Mouse (Mus musculus) adrenal gland, postnatal 36 days (tissue): Measurements from ENCODE around the gene C530008M17Rik. TPM values are rescaled to one million over a fixed set of nuclear protein-coding genes. Genes with fewer than 3 reads are reported as not detected.
A peak's percentile ranks its signal among the peaks of the same experiment; 100 is the strongest.

Source experiments
- DNase-seq, 2 experiments: peaks; one replicate each; pipeline ENCODE4 v3.0.0; 2021; ENCODE audit warnings: mixed read lengths in 1 of 2
- long read RNA-seq, 2 experiments: library from polyadenylated mRNA; stranded (forward); transcript quantifications; one replicate each; pipeline ENCODE4 v2.0.0; 2021; ENCODE audit warnings: borderline sequencing depth in 2 of 2
- total RNA-seq, 2 experiments: library from RNA; stranded (reverse); gene quantifications; 2 replicates each; pipeline ENCODE4 v1.2.3; 2021

Gene C530008M17Rik
- total RNA-seq: 10 to 100 TPM in 1 of 2 experiments, 1 to 10 TPM in 1; 6.4 to 15.6 TPM
- long read RNA-seq, experiment 1, partial matches to known transcripts: 1 of 1 reads
- long read RNA-seq, experiment 1, other reads (novel, unspliced or antisense): 0 of 1 reads
- long read RNA-seq, experiment 2: 0 reads

- DNase-seq: no peak
Measured at GRCm38 (mm10) chr5:76656212-76656611, at the start of gene C530008M17Rik. TSS of gene C530008M17Rik (plus strand) at chr5:76656512.

GRCm38 (mm10) chr5:76609702-76610370 is 46.5 kb upstream of the C530008M17Rik start:
- DNase-seq: no peak

GRCm38 (mm10) chr5:76612867-76613499 is 43.3 kb upstream of the C530008M17Rik start:
- DNase-seq: no peak

DNA sequence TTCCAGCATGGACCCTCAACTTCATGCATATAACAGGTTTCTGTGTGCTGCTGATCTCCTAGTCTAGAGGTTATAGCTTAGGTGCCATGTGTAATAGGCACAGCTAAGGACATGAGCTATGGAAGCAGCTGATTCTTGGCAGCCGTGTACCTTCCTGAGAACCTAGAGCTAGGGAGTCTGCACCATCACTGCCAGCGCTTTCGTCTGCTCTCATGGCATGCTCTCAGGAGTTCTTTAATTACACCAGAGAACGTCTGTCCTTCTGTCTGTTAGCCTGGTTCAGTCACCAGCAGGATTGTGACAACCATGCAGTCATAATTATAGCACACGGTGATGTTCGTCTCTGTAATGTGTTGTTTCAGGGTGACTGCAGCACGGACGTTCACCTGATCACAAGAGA is 41.0 kb upstream of the C530008M17Rik start:
- DNase-seq: no peak

DNA sequence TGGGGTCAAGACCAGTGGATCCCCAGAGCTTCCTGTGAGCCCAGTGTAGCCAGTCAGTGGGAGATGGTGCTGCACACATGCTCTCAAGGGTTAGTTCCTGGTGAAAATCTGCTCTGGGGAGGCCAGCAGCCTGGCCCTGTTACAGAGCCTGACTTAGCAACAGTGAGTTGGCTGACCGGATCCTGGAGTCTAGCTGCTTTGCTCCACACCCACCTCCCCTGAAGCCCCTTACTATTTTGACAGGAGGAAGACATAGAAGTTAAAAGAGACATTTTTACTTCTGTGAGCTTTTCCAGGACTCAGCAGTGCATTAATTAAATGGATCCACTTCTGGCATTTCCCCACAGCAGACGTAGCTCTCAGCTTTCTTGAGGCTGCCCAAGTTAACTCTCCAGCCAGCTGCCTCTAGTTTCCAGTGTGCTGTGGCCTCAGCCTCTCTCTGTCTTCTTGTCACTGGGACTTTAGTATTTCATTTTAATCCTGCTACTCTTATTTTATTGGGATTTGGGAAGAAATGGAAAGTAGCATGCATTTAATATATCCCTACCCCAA is 40.0 kb upstream of the C530008M17Rik start:
- DNase-seq: no peak

GRCm38 (mm10) chr5:76618750-76619149 is 37.6 kb upstream of the C530008M17Rik start:
- DNase-seq: no peak

- DNase-seq: no peak
Measured at GRCm38 (mm10) chr5:76623759-76624158, 32.6 kb upstream of the C530008M17Rik start.

DNA sequence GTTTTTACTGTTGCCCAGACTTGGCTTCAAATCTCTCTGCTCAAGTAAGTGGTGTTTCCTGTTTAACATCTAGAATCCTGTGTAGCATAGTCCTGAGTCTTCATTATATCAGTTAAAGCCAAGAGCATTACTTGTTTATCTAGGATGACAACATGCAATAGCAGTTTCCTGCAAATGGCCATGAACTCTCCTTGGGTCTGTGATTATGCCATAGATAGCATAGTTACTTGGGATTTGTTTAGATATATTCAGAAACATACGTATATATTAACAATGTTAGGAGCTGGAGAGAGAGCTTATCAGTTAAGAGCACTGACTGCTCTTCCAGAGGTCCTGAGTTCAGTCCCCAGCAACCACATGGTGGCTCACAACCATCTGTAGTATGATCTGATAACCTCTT is 28.5 kb upstream of the C530008M17Rik start:
- no peak for DNase-seq

DNA sequence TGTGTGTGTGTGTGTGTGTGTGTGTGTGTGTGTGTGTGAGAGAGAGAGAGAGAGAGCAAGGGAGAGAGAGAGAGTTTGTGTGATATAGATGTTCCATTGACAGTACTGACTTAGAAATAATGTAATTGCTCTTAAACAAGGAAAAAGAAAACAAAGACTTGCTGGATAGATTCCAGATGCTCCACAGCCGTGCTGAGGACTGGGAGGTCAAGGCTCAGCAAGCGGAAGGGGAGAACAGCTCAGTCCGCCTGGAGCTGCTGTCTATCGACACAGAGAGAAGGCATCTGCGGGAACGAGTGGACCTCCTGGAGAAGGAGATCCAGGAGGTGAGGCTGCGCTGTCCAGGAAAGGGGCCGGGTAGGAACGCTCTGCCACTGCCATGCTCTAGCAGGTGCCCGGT is 22.3 kb upstream of the C530008M17Rik start:
- DNase-seq: peak; percentile 2 to 18

- DNase-seq: peak; percentile 6 to 16
Measured at GRCm38 (mm10) chr5:76635592-76635991, 20.7 kb upstream of the C530008M17Rik start.

- DNase-seq: no peak
Measured at GRCm38 (mm10) chr5:76642076-76642475, 14.2 kb upstream of the C530008M17Rik start.

DNA sequence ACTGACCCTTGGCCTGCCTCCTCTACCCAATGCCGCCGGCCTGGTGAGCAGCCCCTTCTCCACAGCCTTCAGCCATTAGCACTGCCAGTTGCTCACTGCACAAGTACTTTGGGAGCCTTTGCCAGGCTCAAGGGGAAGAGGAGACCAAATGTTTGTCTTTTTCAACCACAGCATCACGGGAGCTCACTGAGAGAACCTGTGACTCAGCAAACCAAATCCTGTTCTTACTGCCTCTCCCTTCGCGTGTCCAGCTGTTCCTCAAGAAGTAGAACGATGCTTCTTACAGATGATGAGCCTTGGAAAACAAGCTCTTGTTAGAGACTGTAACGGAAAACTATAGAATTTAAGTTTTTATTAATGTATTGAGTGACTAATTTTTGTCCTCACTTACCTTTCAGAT is 12.1 kb upstream of the C530008M17Rik start:
- DNase-seq: no peak

- DNase-seq: no peak
Measured at GRCm38 (mm10) chr5:76645091-76645868, 11.0 kb upstream of the C530008M17Rik start.

DNA sequence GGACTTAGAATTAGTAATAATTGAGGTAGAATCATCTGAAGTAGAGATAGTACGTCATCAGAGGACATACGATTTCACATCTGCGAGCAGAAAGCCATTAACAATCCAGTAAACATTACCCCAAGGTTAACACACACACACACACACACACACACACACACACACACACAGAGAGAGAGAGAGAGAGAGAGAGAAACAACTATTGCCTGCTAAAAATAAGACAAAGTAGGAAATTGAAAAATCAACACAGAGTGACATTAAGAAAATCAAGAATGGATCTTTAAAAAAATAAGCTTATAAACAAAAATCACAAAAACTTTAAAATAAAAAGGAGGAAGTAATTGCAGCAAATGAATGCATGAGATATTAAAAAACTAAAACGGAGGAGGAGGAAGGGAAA is 6.4 kb upstream of the C530008M17Rik start:
- DNase-seq: no peak

GRCm38 (mm10) chr5:76651151-76651725 is 5.1 kb upstream of the C530008M17Rik start:
- DNase-seq: no peak

- peak; percentile 84 to 85 for DNase-seq
Measured at GRCm38 (mm10) chr5:76657245-76658083, 1.2 kb downstream of the C530008M17Rik start.

- DNase-seq: peak; percentile 41 to 57
Measured at GRCm38 (mm10) chr5:76658084-76658934, 2.0 kb downstream of the C530008M17Rik start.

- DNase-seq: no peak
Measured at GRCm38 (mm10) chr5:76659958-76660635, 3.8 kb downstream of the C530008M17Rik start.

DNA sequence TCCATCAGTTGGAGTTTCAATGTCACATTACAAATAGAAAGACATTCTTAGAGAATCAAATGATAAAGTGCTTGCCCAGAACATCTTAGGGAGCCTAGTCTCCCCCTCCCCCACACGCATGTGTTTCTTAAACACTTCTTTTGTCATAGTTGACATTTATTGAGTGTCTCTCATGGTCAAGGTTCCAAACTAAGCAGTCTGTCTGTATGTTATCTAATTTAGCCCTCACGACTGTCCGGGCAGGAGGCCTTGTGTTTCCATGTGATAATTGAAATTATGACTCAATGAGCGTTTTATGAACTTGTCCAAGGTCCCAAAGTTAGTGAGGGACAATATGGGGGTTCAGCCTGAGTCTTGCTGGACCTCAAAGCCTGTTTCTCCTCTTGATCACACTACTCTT is 5.0 kb downstream of the C530008M17Rik start:
- DNase-seq: peak in 1 of 2 experiments; percentile 24

DNA sequence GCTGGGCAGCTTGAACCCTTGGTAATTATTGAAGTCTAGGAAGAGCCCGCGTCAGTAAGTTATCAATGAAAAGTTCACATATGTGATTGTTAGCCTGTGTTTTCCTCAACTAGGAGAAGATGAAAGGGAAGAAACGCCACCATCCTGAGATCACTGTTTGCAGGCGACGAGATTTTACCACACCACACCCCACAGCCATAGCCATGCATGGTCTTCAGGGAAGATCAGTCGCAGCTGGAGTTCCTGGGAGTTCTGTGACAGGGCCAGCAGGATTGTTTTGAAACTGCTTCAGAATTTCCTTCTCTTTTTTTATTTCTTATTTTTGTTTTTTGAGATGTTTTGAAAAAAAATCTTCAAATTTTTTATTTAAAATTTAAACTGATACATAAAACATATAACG is 8.6 kb downstream of the C530008M17Rik start:
- DNase-seq: no peak
